Mouse (Mus musculus): ENCODE measurements around the gene Abca14. TPM values are rescaled to one million over a fixed set of nuclear protein-coding genes. Genes with fewer than 3 reads are reported as not detected.
"Not testable (repeated sequence)": the region's sequence is repeated elsewhere in the genome, so short reads cannot be mapped to it uniquely, and the experiment has no call there.

Abca14 gene
- polyA plus RNA-seq, 1 experiment from 2014 or later, result 0.24 TPM

GRCm38 (mm10) chr7:120285286-120285685 lies 81.5 kb downstream of the Abca14 start:
- H3K4me3 ChIP-seq (ENCODE audit: low read length), result no peak overlapping the region
- no peak overlapping the region for H3K4me2 ChIP-seq (ENCODE audit: low read depth, low read length)
- no peaks in the 10 kb centered on the region for H3K9me3 ChIP-seq (ENCODE audit: control insufficient read depth, low read length)
- no peak overlapping the region for H3K27ac ChIP-seq (ENCODE audit: low read length)
- 51% methylated on average over 3 of the region's 3 CpGs for WGBS
- no peak overlapping the region for H3K9ac ChIP-seq (ENCODE audit: low read depth, low read length)
- no peak for ATAC-seq
- no peaks in the 10 kb centered on the region for H3K4me1 ChIP-seq (ENCODE audit: control insufficient read depth, insufficient read depth, low read length)
- no peaks in the 10 kb centered on the region for H3K27me3 ChIP-seq (replicated peaks; ENCODE audit: control insufficient read depth, insufficient read depth, low read length)
- no peaks in the 10 kb centered on the region for H3K36me3 ChIP-seq (ENCODE audit: control insufficient read depth, insufficient read depth, low read length)

- no peak for ATAC-seq
- Histone ChIP-seq H3K9me3 (ENCODE audit: control insufficient read depth, low read length) (no peaks in the 10 kb centered on the region), H3K4me1 (ENCODE audit: control insufficient read depth, insufficient read depth, low read length) (no peaks in the 10 kb centered on the region), H3K27me3 (replicated peaks; ENCODE audit: control insufficient read depth, insufficient read depth, low read length) (no peaks in the 10 kb centered on the region), H3K4me2 (ENCODE audit: low read depth, low read length) (no peak overlapping the region), H3K36me3 (ENCODE audit: control insufficient read depth, insufficient read depth, low read length) (no peaks in the 10 kb centered on the region), H3K9ac (ENCODE audit: low read depth, low read length) (no peak overlapping the region), H3K27ac (ENCODE audit: low read length) (no peak overlapping the region), H3K4me3 (ENCODE audit: low read length) (no peak overlapping the region)
- WGBS, result 45% methylated on average over 1 of the region's 1 CpGs
These were observed 112.3 kb downstream of the Abca14 start for GRCm38 (mm10) chr7:120316086-120316485.

GRCm38 (mm10) chr7:120322963-120323362 lies 119.2 kb downstream of the Abca14 start:
- 33% methylated on average over 4 of the region's 4 CpGs for WGBS
- Histone ChIP-seq H3K27me3 (replicated peaks; ENCODE audit: control insufficient read depth, insufficient read depth, low read length) (no peaks in the 10 kb centered on the region), H3K27ac (ENCODE audit: low read length) (no peak overlapping the region), H3K36me3 (ENCODE audit: control insufficient read depth, insufficient read depth, low read length) (no peaks in the 10 kb centered on the region), H3K9ac (ENCODE audit: low read depth, low read length) (no peak overlapping the region), H3K4me1 (ENCODE audit: control insufficient read depth, insufficient read depth, low read length) (peaks cover 4% of the 10 kb centered on the region; the same call in 1 of the 2 replicates), H3K4me2 (ENCODE audit: low read depth, low read length) (no peak overlapping the region), H3K9me3 (ENCODE audit: control insufficient read depth, low read length) (no peaks in the 10 kb centered on the region), H3K4me3 (ENCODE audit: low read length) (no peak overlapping the region)
- no peak for ATAC-seq

- H3K27ac ChIP-seq (ENCODE audit: low read length); ATAC-seq: not testable (repeated sequence)
- 60% methylated on average over 2 of the region's 2 CpGs for WGBS
These were observed 122.2 kb downstream of the Abca14 start for GRCm38 (mm10) chr7:120325911-120326310.

DNA sequence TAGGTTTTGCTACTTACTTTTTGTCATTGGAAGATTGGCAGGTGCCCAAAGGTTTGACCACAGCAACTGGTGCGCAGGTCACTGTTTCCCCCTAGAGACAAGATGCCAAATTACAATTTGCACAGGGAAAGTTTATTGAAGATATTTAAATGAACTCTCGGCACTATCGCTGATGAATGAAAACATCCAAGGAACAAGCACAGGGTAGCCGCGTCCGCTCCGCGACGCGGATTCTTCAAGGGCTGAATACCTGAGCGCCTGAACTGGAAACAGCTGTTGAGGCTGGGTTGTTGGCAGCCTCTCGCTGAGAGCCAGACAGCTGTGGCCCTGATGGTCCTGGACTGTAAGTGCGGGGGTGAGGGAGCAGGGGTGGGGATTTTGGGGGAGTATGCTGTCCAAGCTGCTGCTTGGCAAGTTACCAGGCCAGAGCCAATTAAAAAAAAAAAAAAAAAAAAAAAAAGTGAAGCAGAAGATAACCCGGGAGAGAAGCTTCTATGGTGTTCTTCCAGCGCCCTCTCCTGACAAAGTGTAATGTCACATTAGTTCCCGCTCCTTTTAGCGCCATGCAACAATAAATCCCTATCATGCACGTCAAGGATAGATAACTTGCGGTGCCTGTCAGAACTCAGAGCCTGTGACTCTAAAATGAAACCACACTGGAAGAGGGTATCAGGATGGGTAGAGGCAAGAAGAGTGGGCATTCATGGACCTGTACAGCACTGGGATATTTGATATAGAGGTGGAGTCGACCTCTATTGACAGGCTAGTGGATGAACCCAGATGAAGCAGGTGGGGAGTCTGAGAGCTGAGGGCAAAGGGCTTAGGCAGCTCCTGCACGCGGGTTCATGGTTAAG lies 123.7 kb downstream of the Abca14 start:
- WGBS, result 18% methylated on average over 22 of the region's 22 CpGs
- Histone ChIP-seq H3K4me2 (ENCODE audit: low read depth, low read length) (peak overlapping the region; percentile 46), H3K4me1 (ENCODE audit: control insufficient read depth, insufficient read depth, low read length) (peaks cover 4% of the 10 kb centered on the region; the same call in 1 of the 2 replicates), H3K27me3 (replicated peaks; ENCODE audit: control insufficient read depth, insufficient read depth, low read length) (0 out of 2 replicates have a peak, but pooled peaks cover 2% of the 10 kb centered on the region), H3K9ac (ENCODE audit: low read depth, low read length) (0 out of 2 replicates have a peak overlapping the region, but pooled peaks have one; percentile 6), H3K27ac (ENCODE audit: low read length) (no peak overlapping the region), H3K36me3 (ENCODE audit: control insufficient read depth, insufficient read depth, low read length) (no peaks in the 10 kb centered on the region), H3K9me3 (ENCODE audit: control insufficient read depth, low read length) (no peaks in the 10 kb centered on the region), H3K4me3 (ENCODE audit: low read length) (peak overlapping the region; percentile 14; the same call in 1 of the 2 replicates)
- ATAC-seq, result peak; percentile 53

More at GRCm38 (mm10) chr7:120325911-120326310, 122.2 kb downstream of the Abca14 start:
- not testable (repeated sequence) for H3K4me3 ChIP-seq (ENCODE audit: low read length); H3K36me3 ChIP-seq (ENCODE audit: control insufficient read depth, insufficient read depth, low read length); H3K9ac ChIP-seq (ENCODE audit: low read depth, low read length); H3K4me2 ChIP-seq (ENCODE audit: low read depth, low read length); H3K27me3 ChIP-seq (replicated peaks; ENCODE audit: control insufficient read depth, insufficient read depth, low read length); H3K4me1 ChIP-seq (ENCODE audit: control insufficient read depth, insufficient read depth, low read length); H3K9me3 ChIP-seq (ENCODE audit: control insufficient read depth, low read length)

- Histone ChIP-seq H3K9me3 (ENCODE audit: control insufficient read depth, low read length) (no peaks in the 10 kb centered on the region), H3K27ac (ENCODE audit: low read length) (no peak within 1 kb of the TSS), H3K36me3 (ENCODE audit: control insufficient read depth, insufficient read depth, low read length) (no peaks in the 10 kb centered on the region), H3K4me1 (ENCODE audit: control insufficient read depth, insufficient read depth, low read length) (peaks cover 4% of the 10 kb centered on the region; the same call in 1 of the 2 replicates), H3K4me2 (ENCODE audit: low read depth, low read length) (peak within 1 kb of the TSS; percentile 46), H3K27me3 (replicated peaks; ENCODE audit: control insufficient read depth, insufficient read depth, low read length) (0 out of 2 replicates have a peak, but pooled peaks cover 2% of the 10 kb centered on the region), H3K9ac (ENCODE audit: low read depth, low read length) (0 out of 2 replicates have a peak within 1 kb of the TSS, but pooled peaks have one; percentile 6), H3K4me3 (ENCODE audit: low read length) (no peak within 1 kb of the TSS; the same call in 1 of the 2 replicates)
- 79% methylated on average over 22 of the region's 22 CpGs for WGBS
- no peak; the same call in 1 of the 2 replicates for ATAC-seq
These were observed 124.5 kb downstream of the Abca14 start, which contains the start of gene Abca15 for GRCm38 (mm10) chr7:120328087-120328793. Abca15 (plus strand) TSS chr7:120328670.

GRCm38 (mm10) chr7:120361159-120361558 lies 157.4 kb downstream of the Abca14 start:
- H3K4me3 ChIP-seq (ENCODE audit: low read length), result no peak overlapping the region
- no peaks in the 10 kb centered on the region for H3K9me3 ChIP-seq (ENCODE audit: control insufficient read depth, low read length)
- H3K4me1 ChIP-seq (ENCODE audit: control insufficient read depth, insufficient read depth, low read length), result no peaks in the 10 kb centered on the region
- WGBS, result 38% methylated on average over 13 of the region's 13 CpGs
- ATAC-seq, result no peak
- H3K36me3 ChIP-seq (ENCODE audit: control insufficient read depth, insufficient read depth, low read length), result no peaks in the 10 kb centered on the region
- H3K9ac ChIP-seq (ENCODE audit: low read depth, low read length), result no peak overlapping the region
- no peak overlapping the region for H3K27ac ChIP-seq (ENCODE audit: low read length)
- H3K4me2 ChIP-seq (ENCODE audit: low read depth, low read length), result no peak overlapping the region
- H3K27me3 ChIP-seq (replicated peaks; ENCODE audit: control insufficient read depth, insufficient read depth, low read length), result no peaks in the 10 kb centered on the region
